Mouse (Mus musculus) MEL (cell line): ENCODE results near the gene Pcnx2. TPM values are rescaled to one million over a fixed set of nuclear protein-coding genes. Genes with fewer than 3 reads are reported as not detected.
A peak's percentile ranks its signal among the peaks of the same experiment; 100 is the strongest.

Experiments used
- DNase-seq: peaks from one replicate; pipeline ENCODE4 v3.0.0; 2011; ENCODE audit warnings: low read depth, low spot score
- H3K27ac ChIP-seq: 2 replicates; pipeline ENCODE4 v1.5.1; 2012; ENCODE audit warnings: low read depth, mild to moderate bottlenecking, control low read depth, low read length, moderate library complexity; ENCODE audit not compliant: control insufficient read depth
- H3K27me3 ChIP-seq, 2 experiments: fragments of 150-350 bp in 1 of 2; sonication (generic) in 1 of 2; 2 replicates each; pipeline ENCODE4 v1.6.1; 2012; ENCODE audit warnings: low read length in 2 of 2, mild to moderate bottlenecking in 2 of 2, improper control_type of control experiment in 1 of 2, moderate library complexity in 1 of 2; ENCODE audit not compliant: insufficient read depth in 2 of 2, control insufficient read depth in 1 of 2
- H3K36me3 ChIP-seq, 2 experiments: 2 replicates each; pipeline ENCODE4 v1.6.1; 2012 to 2014; ENCODE audit warnings: low read length in 2 of 2, improper control_type of control experiment in 1 of 2, inconsistent platforms in 1 of 2, mild to moderate bottlenecking in 1 of 2; ENCODE audit not compliant: insufficient read depth in 2 of 2, control insufficient read depth in 1 of 2
- H3K4me1 ChIP-seq, 2 experiments: fragments of 150-350 bp in 1 of 2; sonication (generic) in 1 of 2; 2 replicates each; pipeline ENCODE4 v1.6.1; 2012; ENCODE audit warnings: low read length in 2 of 2, improper control_type of control experiment in 1 of 2, mild to moderate bottlenecking in 1 of 2; ENCODE audit not compliant: insufficient read depth in 2 of 2, control insufficient read depth in 1 of 2
- H3K4me3 ChIP-seq, 2 experiments: fragments of 150-350 bp in 1 of 2; sonication (generic) in 1 of 2; 2 replicates each; pipeline ENCODE4 v1.5.1; 2012; ENCODE audit warnings: low read depth in 2 of 2, low read length in 2 of 2, mild to moderate bottlenecking in 2 of 2, moderate library complexity in 2 of 2, control low read depth in 1 of 2, improper control_type of control experiment in 1 of 2; ENCODE audit not compliant: control insufficient read depth in 1 of 2, insufficient read depth in 1 of 2
- H3K79me2 ChIP-seq: 2 replicates; pipeline ENCODE4 v1.6.1; 2012; ENCODE audit warnings: mild to moderate bottlenecking, low read length, moderate library complexity; ENCODE audit not compliant: control insufficient read depth, poor library complexity, insufficient read depth
- H3K9ac ChIP-seq: 2 replicates; pipeline ENCODE4 v1.6.1; 2012; ENCODE audit warnings: low read depth, mild to moderate bottlenecking, control low read depth, low read length, moderate library complexity; ENCODE audit not compliant: control insufficient read depth, poor library complexity, severe bottlenecking
- H3K9me3 ChIP-seq: fragments of 150-350 bp; sonication (generic); replicated peaks from 2 replicates; pipeline ENCODE4 v1.6.1; 2012; ENCODE audit warnings: mild to moderate bottlenecking, low read length, improper control_type of control experiment, moderate library complexity; ENCODE audit not compliant: insufficient read depth
- CHD2 ChIP-seq: IDR thresholded peaks from 2 replicates; pipeline ENCODE4 v1.6.1; 2011; ENCODE audit warnings: low read length, improper control_type of control experiment
- CTCF ChIP-seq, 3 experiments: IDR thresholded peaks in 2 of 3; conservative IDR thresholded peaks in 1 of 3; 2 replicates each; pipeline ENCODE4 v1.5.1; 2011 to 2012; ENCODE audit warnings: low read length in 3 of 3, low read depth in 2 of 3, mild to moderate bottlenecking in 2 of 3, improper control_type of control experiment in 1 of 3, inconsistent platforms in 1 of 3, mixed read lengths in 1 of 3, moderate library complexity in 1 of 3; ENCODE audit not compliant: control insufficient read depth in 1 of 3, insufficient read depth in 1 of 3, poor library complexity in 1 of 3, severe bottlenecking in 1 of 3
- EP300 ChIP-seq, 2 experiments: IDR thresholded peaks; 2 replicates each; pipeline ENCODE4 v1.6.1; 2011; ENCODE audit warnings: improper control_type of control experiment in 2 of 2, low read length in 2 of 2, low read depth in 1 of 2, mild to moderate bottlenecking in 1 of 2
- ETS1 ChIP-seq: IDR thresholded peaks from 2 replicates; pipeline ENCODE4 v1.6.1; 2012; ENCODE audit warnings: low read depth, mild to moderate bottlenecking, inconsistent platforms, low read length, improper control_type of control experiment, moderate library complexity
- GATA1 ChIP-seq: IDR thresholded peaks from 2 replicates; pipeline ENCODE4 v1.6.1; 2011; ENCODE audit warnings: low read depth, low read length, improper control_type of control experiment
- MEF2A ChIP-seq: IDR thresholded peaks from 2 replicates; pipeline ENCODE4 v1.6.1; 2014; ENCODE audit warnings: low read depth, mild to moderate bottlenecking, inconsistent platforms, low read length, improper control_type of control experiment; ENCODE audit not compliant: poor library complexity, insufficient replicate concordance, severe bottlenecking; ENCODE audit errors: extremely low read depth
- NELFE ChIP-seq: IDR thresholded peaks from 2 replicates; pipeline ENCODE4 v1.6.1; 2011; ENCODE audit warnings: low read depth, low read length, improper control_type of control experiment
- NRF1 ChIP-seq: IDR thresholded peaks from 2 replicates; pipeline ENCODE4 v1.6.1; 2014; ENCODE audit warnings: low read depth, mild to moderate bottlenecking, inconsistent platforms, low read length, improper control_type of control experiment, moderate library complexity; ENCODE audit not compliant: poor library complexity, insufficient read depth, severe bottlenecking
- RAD21 ChIP-seq: IDR thresholded peaks from 2 replicates; pipeline ENCODE4 v1.6.1; 2011; ENCODE audit warnings: mild to moderate bottlenecking, low read depth, low read length, improper control_type of control experiment
- RCOR1 ChIP-seq: IDR thresholded peaks from 2 replicates; pipeline ENCODE4 v1.6.1; 2012; ENCODE audit warnings: low read depth, mild to moderate bottlenecking, inconsistent platforms, low read length, improper control_type of control experiment
- SMC3 ChIP-seq: IDR thresholded peaks from 2 replicates; pipeline ENCODE4 v1.6.1; 2011; ENCODE audit warnings: low read depth, low read length, improper control_type of control experiment
- TAL1 ChIP-seq: IDR thresholded peaks from 2 replicates; pipeline ENCODE4 v1.6.1; 2012; ENCODE audit warnings: mild to moderate bottlenecking, inconsistent platforms, low read length, moderate library complexity, mixed read lengths
- TBP ChIP-seq: IDR thresholded peaks from 2 replicates; pipeline ENCODE4 v1.8.0; 2011; ENCODE audit warnings: low read depth, low read length, improper control_type of control experiment
- TCF12 ChIP-seq: IDR thresholded peaks from 2 replicates; pipeline ENCODE4 v1.6.1; 2014; ENCODE audit warnings: low read depth, mild to moderate bottlenecking, inconsistent platforms, low read length, improper control_type of control experiment, moderate library complexity
- ZMIZ1 ChIP-seq: IDR thresholded peaks from 2 replicates; pipeline ENCODE4 v1.6.1; 2012; ENCODE audit warnings: low read depth, mild to moderate bottlenecking, inconsistent platforms, low read length, improper control_type of control experiment, moderate library complexity
- ZNF384 ChIP-seq: IDR thresholded peaks from 2 replicates; pipeline ENCODE4 v1.6.1; 2012; ENCODE audit warnings: low read depth, mild to moderate bottlenecking, inconsistent platforms, low read length, improper control_type of control experiment
- polyA plus RNA-seq, 2 experiments: library from polyadenylated mRNA; stranded (reverse) in 1 of 2; unstranded in 1 of 2; fragments of >175 nt in 1 of 2; fragments of >200 nt in 1 of 2; gene quantifications; 2 replicates each; pipeline versions ENCODE4 v1.2.1 to v1.2.4; 2012; ENCODE audit warnings: low replicate concordance in 2 of 2, low read depth in 1 of 2; ENCODE audit not compliant: insufficient read length in 2 of 2, insufficient read depth in 1 of 2, missing spikeins in 1 of 2
- total RNA-seq: library from RNA; depleted of rRNA; stranded (reverse); fragments of 300-350 nt; gene quantifications from 2 replicates; pipeline ENCODE4 v1.2.3, GENCODE M21; 2012

The Pcnx2 gene
- total and polyA plus RNA-seq, 3 experiments = 0.04 TPM; not detected in 2

- H3K4me1 ChIP-seq = no peaks in the 10 kb centered on the region
- peak; percentile 33 for DNase-seq
- H3K27ac ChIP-seq = no peak overlapping the region
- no peak overlapping the region for H3K9ac ChIP-seq
- H3K36me3 ChIP-seq = no peaks in the 10 kb centered on the region
- no peaks in the 10 kb centered on the region for H3K9me3 ChIP-seq
- H3K27me3 ChIP-seq = no peaks in the 10 kb centered on the region
- no peak overlapping the region for H3K4me3 ChIP-seq
- peak; percentile 44 to 60 (median 49); a peak in 5 of 6 replicates for TF ChIP-seq CTCF (IDR thresholded peaks at IDR 0.05 in 2 of 3, conservative IDR thresholded peaks at IDR 0.05 in 1 of 3; ENCODE audit: control insufficient read depth in 1 of 3, insufficient read depth in 1 of 3, low read depth in 2 of 3, low read length in 3 of 3, poor library complexity in 1 of 3, severe bottlenecking in 1 of 3)
- no peak for TF ChIP-seq ETS1
- TF ChIP-seq TCF12 = no peak
- no peak for TF ChIP-seq RCOR1
- peak; percentile 10 for TF ChIP-seq RAD21
- TF ChIP-seq SMC3 = peak; percentile 22; the same call in 1 of the 2 replicates
- no peaks in the 10 kb centered on the region for H3K79me2 ChIP-seq
These were observed 37.5 kb upstream of the Pcnx2 start for GRCm38 (mm10) chr8:125935649-125936048.

- Histone ChIP-seq H3K79me2 (no peaks in the 10 kb centered on the region), H3K27me3 (no peaks in the 10 kb centered on the region), H3K9me3 (no peaks in the 10 kb centered on the region)
These were observed 33.7 kb upstream of the Pcnx2 start for GRCm38 (mm10) chr8:125931822-125932221.

GRCm38 (mm10) chr8:125930276-125931046 lies 32.3 kb upstream of the Pcnx2 start:
- H3K36me3 ChIP-seq = no peaks in the 10 kb centered on the region
- no peaks in the 10 kb centered on the region for H3K4me1 ChIP-seq
- H3K9me3 ChIP-seq = no peaks in the 10 kb centered on the region
- H3K79me2 ChIP-seq = no peaks in the 10 kb centered on the region
- no peak overlapping the region for H3K4me3 ChIP-seq
- TF ChIP-seq EP300 (IDR thresholded peaks at IDR 0.05; ENCODE audit: low read depth in 1 of 2, low read length in 2 of 2) = no peak
- no peak for TF ChIP-seq GATA1
- TF ChIP-seq NRF1 = no peak
- no peak for TF ChIP-seq NELFE
- no peak for TF ChIP-seq TBP
- TF ChIP-seq ZMIZ1 = no peak
- TF ChIP-seq CTCF (IDR thresholded peaks at IDR 0.05 in 2 of 3, conservative IDR thresholded peaks at IDR 0.05 in 1 of 3; ENCODE audit: control insufficient read depth in 1 of 3, insufficient read depth in 1 of 3, low read depth in 2 of 3, low read length in 3 of 3, poor library complexity in 1 of 3, severe bottlenecking in 1 of 3) = no peak
- TF ChIP-seq CHD2 = no peak
- TF ChIP-seq MEF2A = no peak
- TF ChIP-seq ZNF384 = no peak
- TF ChIP-seq RAD21 = no peak
- TF ChIP-seq TAL1 = no peak
- H3K27me3 ChIP-seq = no peaks in the 10 kb centered on the region
- no peak overlapping the region for H3K27ac ChIP-seq
- H3K9ac ChIP-seq = no peak overlapping the region
- no peak for DNase-seq

More at GRCm38 (mm10) chr8:125931822-125932221, 33.7 kb upstream of the Pcnx2 start:
- TF ChIP-seq RCOR1 = no peak
- TF ChIP-seq MEF2A = no peak
- TF ChIP-seq ZNF384 = no peak
- Histone ChIP-seq H3K4me1 (no peaks in the 10 kb centered on the region), H3K27ac (no peak overlapping the region), H3K9ac (no peak overlapping the region), H3K4me3 (no peak overlapping the region), H3K36me3 (no peaks in the 10 kb centered on the region)
- no peak for DNase-seq
